Mouse (Mus musculus): ENCODE results near the gene Med15. TPM values are rescaled to one million over a fixed set of nuclear protein-coding genes. Genes with fewer than 3 reads are reported as not detected.

Gene Med15
- polyA plus RNA-seq, 1 experiment from 2014 or later, result 47.1 TPM

GRCm38 (mm10) chr16:17759813-17760321 is 27.2 kb upstream of the Med15 start:
- Histone ChIP-seq H3K9me3 (ENCODE audit: control insufficient read depth, low read length) (no peaks in the 10 kb centered on the region), H3K36me3 (ENCODE audit: control insufficient read depth, insufficient read depth, low read length) (peaks cover 5% of the 10 kb centered on the region), H3K27me3 (ENCODE audit: control insufficient read depth, insufficient read depth, low read depth, low read length) (no peaks in the 10 kb centered on the region), H3K4me1 (replicated peaks; ENCODE audit: control insufficient read depth, insufficient read depth, low read length) (peaks cover 12% of the 10 kb centered on the region), H3K4me3 (ENCODE audit: low read length) (peak overlapping the region; percentile 71), H3K9ac (ENCODE audit: low read length) (peak overlapping the region; percentile 87), H3K27ac (ENCODE audit: low read length) (peak overlapping the region; percentile 71), H3K4me2 (ENCODE audit: low read depth, low read length) (peak overlapping the region; percentile 98)
- WGBS, result 2% methylated on average over 44 of the region's 54 CpGs
- peak; percentile 63 for ATAC-seq (ENCODE audit: low read depth)

- Histone ChIP-seq H3K4me3 (ENCODE audit: low read length) (peak within 1 kb of the TSS; percentile 71), H3K27ac (ENCODE audit: low read length) (peak within 1 kb of the TSS; percentile 71), H3K36me3 (ENCODE audit: control insufficient read depth, insufficient read depth, low read length) (peaks cover 2% of the 10 kb centered on the region; the same call in 1 of the 2 replicates), H3K27me3 (ENCODE audit: control insufficient read depth, insufficient read depth, low read depth, low read length) (no peaks in the 10 kb centered on the region), H3K4me2 (ENCODE audit: low read depth, low read length) (peak within 1 kb of the TSS; percentile 98), H3K4me1 (replicated peaks; ENCODE audit: control insufficient read depth, insufficient read depth, low read length) (peaks cover 12% of the 10 kb centered on the region), H3K9ac (ENCODE audit: low read length) (peak within 1 kb of the TSS; percentile 87), H3K9me3 (ENCODE audit: control insufficient read depth, low read length) (no peaks in the 10 kb centered on the region)
- 2% methylated on average over 25 of the region's 28 CpGs for WGBS
- ATAC-seq (ENCODE audit: low read depth), result peak; percentile 98
Observed at GRCm38 (mm10) chr16:17759344-17759773, 26.7 kb upstream of the Med15 start, which contains the start of gene Klhl22. Klhl22 (plus strand) TSS chr16:17759618.

GRCm38 (mm10) chr16:17758902-17759301 is 26.2 kb upstream of the Med15 start:
- H3K27me3 ChIP-seq (ENCODE audit: control insufficient read depth, insufficient read depth, low read depth, low read length), result no peaks in the 10 kb centered on the region
- ATAC-seq (ENCODE audit: low read depth), result peak; percentile 15
- peak overlapping the region; percentile 87 for H3K9ac ChIP-seq (ENCODE audit: low read length)
- H3K4me1 ChIP-seq (replicated peaks; ENCODE audit: control insufficient read depth, insufficient read depth, low read length), result peaks cover 12% of the 10 kb centered on the region
- peak overlapping the region; percentile 98 for H3K4me2 ChIP-seq (ENCODE audit: low read depth, low read length)
- peak overlapping the region; percentile 71 for H3K4me3 ChIP-seq (ENCODE audit: low read length)
- WGBS, result 28% methylated on average over 9 of the region's 9 CpGs
- H3K36me3 ChIP-seq (ENCODE audit: control insufficient read depth, insufficient read depth, low read length), result no peaks in the 10 kb centered on the region
- H3K27ac ChIP-seq (ENCODE audit: low read length), result peak overlapping the region; percentile 31; the same call in 1 of the 2 replicates
- no peaks in the 10 kb centered on the region for H3K9me3 ChIP-seq (ENCODE audit: control insufficient read depth, low read length)

GRCm38 (mm10) chr16:17757756-17758155 is 25.1 kb upstream of the Med15 start:
- Histone ChIP-seq H3K4me2 (ENCODE audit: low read depth, low read length) (no peak overlapping the region), H3K36me3 (ENCODE audit: control insufficient read depth, insufficient read depth, low read length) (no peaks in the 10 kb centered on the region)
- no peak for ATAC-seq (ENCODE audit: low read depth)

GRCm38 (mm10) chr16:17753686-17754085 is 21.0 kb upstream of the Med15 start:
- Histone ChIP-seq H3K27ac (ENCODE audit: low read length) (no peak overlapping the region), H3K9me3 (ENCODE audit: control insufficient read depth, low read length) (no peaks in the 10 kb centered on the region), H3K4me3 (ENCODE audit: low read length) (no peak overlapping the region), H3K36me3 (ENCODE audit: control insufficient read depth, insufficient read depth, low read length) (no peaks in the 10 kb centered on the region), H3K27me3 (ENCODE audit: control insufficient read depth, insufficient read depth, low read depth, low read length) (no peaks in the 10 kb centered on the region), H3K4me2 (ENCODE audit: low read depth, low read length) (no peak overlapping the region), H3K9ac (ENCODE audit: low read length) (no peak overlapping the region), H3K4me1 (replicated peaks; ENCODE audit: control insufficient read depth, insufficient read depth, low read length) (peaks cover 5% of the 10 kb centered on the region)
- 63% methylated on average over 1 of the region's 1 CpGs for WGBS
- no peak for ATAC-seq (ENCODE audit: low read depth)

More at GRCm38 (mm10) chr16:17757756-17758155, 25.1 kb upstream of the Med15 start:
- H3K27ac ChIP-seq (ENCODE audit: low read length), result no peak overlapping the region
- peaks cover 14% of the 10 kb centered on the region for H3K4me1 ChIP-seq (replicated peaks; ENCODE audit: control insufficient read depth, insufficient read depth, low read length)
- 92% methylated on average over 1 of the region's 1 CpGs for WGBS
- H3K9me3 ChIP-seq (ENCODE audit: control insufficient read depth, low read length), result no peaks in the 10 kb centered on the region
- no peak overlapping the region for H3K4me3 ChIP-seq (ENCODE audit: low read length)
- no peaks in the 10 kb centered on the region for H3K27me3 ChIP-seq (ENCODE audit: control insufficient read depth, insufficient read depth, low read depth, low read length)
- no peak overlapping the region for H3K9ac ChIP-seq (ENCODE audit: low read length)

GRCm38 (mm10) chr16:17753001-17753400 is 20.3 kb upstream of the Med15 start:
- Histone ChIP-seq H3K27ac (ENCODE audit: low read length) (peak overlapping the region; percentile 55), H3K4me3 (ENCODE audit: low read length) (no peak overlapping the region), H3K4me1 (replicated peaks; ENCODE audit: control insufficient read depth, insufficient read depth, low read length) (peaks cover 4% of the 10 kb centered on the region; the same call in 1 of the 2 replicates), H3K9me3 (ENCODE audit: control insufficient read depth, low read length) (no peaks in the 10 kb centered on the region), H3K36me3 (ENCODE audit: control insufficient read depth, insufficient read depth, low read length) (no peaks in the 10 kb centered on the region), H3K4me2 (ENCODE audit: low read depth, low read length) (no peak overlapping the region), H3K27me3 (ENCODE audit: control insufficient read depth, insufficient read depth, low read depth, low read length) (no peaks in the 10 kb centered on the region), H3K9ac (ENCODE audit: low read length) (no peak overlapping the region)
- 13% methylated on average over 3 of the region's 3 CpGs for WGBS
- peak; percentile 79 for ATAC-seq (ENCODE audit: low read depth)

GRCm38 (mm10) chr16:17745067-17745466 is 12.4 kb upstream of the Med15 start:
- no peak overlapping the region for H3K27ac ChIP-seq (ENCODE audit: low read length)
- peaks cover 4% of the 10 kb centered on the region for H3K4me1 ChIP-seq (replicated peaks; ENCODE audit: control insufficient read depth, insufficient read depth, low read length)
- WGBS, result 70% methylated on average over 2 of the region's 2 CpGs
- H3K27me3 ChIP-seq (ENCODE audit: control insufficient read depth, insufficient read depth, low read depth, low read length), result no peaks in the 10 kb centered on the region
- no peak overlapping the region for H3K4me3 ChIP-seq (ENCODE audit: low read length)
- H3K9me3 ChIP-seq (ENCODE audit: control insufficient read depth, low read length), result no peaks in the 10 kb centered on the region; the same call in 1 of the 2 replicates
- no peaks in the 10 kb centered on the region for H3K36me3 ChIP-seq (ENCODE audit: control insufficient read depth, insufficient read depth, low read length)
- H3K9ac ChIP-seq (ENCODE audit: low read length), result no peak overlapping the region
- no peak for ATAC-seq (ENCODE audit: low read depth)
- no peak overlapping the region for H3K4me2 ChIP-seq (ENCODE audit: low read depth, low read length)

GRCm38 (mm10) chr16:17744536-17744935 is 11.8 kb upstream of the Med15 start:
- Histone ChIP-seq H3K36me3 (ENCODE audit: control insufficient read depth, insufficient read depth, low read length) (no peaks in the 10 kb centered on the region), H3K27ac (ENCODE audit: low read length) (no peak overlapping the region), H3K9me3 (ENCODE audit: control insufficient read depth, low read length) (no peaks in the 10 kb centered on the region; the same call in 1 of the 2 replicates), H3K27me3 (ENCODE audit: control insufficient read depth, insufficient read depth, low read depth, low read length) (no peaks in the 10 kb centered on the region), H3K9ac (ENCODE audit: low read length) (no peak overlapping the region), H3K4me1 (replicated peaks; ENCODE audit: control insufficient read depth, insufficient read depth, low read length) (peaks cover 4% of the 10 kb centered on the region), H3K4me2 (ENCODE audit: low read depth, low read length) (no peak overlapping the region), H3K4me3 (ENCODE audit: low read length) (no peak overlapping the region)
- ATAC-seq (ENCODE audit: low read depth), result no peak
- 0% methylated on average over 1 of the region's 1 CpGs for WGBS

- H3K27ac ChIP-seq (ENCODE audit: low read length), result peak overlapping the region; percentile 79
- ATAC-seq (ENCODE audit: low read depth), result peak; percentile 65
- H3K4me1 ChIP-seq (replicated peaks; ENCODE audit: control insufficient read depth, insufficient read depth, low read length), result peaks cover 4% of the 10 kb centered on the region
- H3K4me3 ChIP-seq (ENCODE audit: low read length), result no peak overlapping the region
- H3K36me3 ChIP-seq (ENCODE audit: control insufficient read depth, insufficient read depth, low read length), result no peaks in the 10 kb centered on the region
- H3K9me3 ChIP-seq (ENCODE audit: control insufficient read depth, low read length), result no peaks in the 10 kb centered on the region; the same call in 1 of the 2 replicates
- peak overlapping the region; percentile 35; the same call in 1 of the 2 replicates for H3K9ac ChIP-seq (ENCODE audit: low read length)
- no peak overlapping the region for H3K4me2 ChIP-seq (ENCODE audit: low read depth, low read length)
- no peaks in the 10 kb centered on the region for H3K27me3 ChIP-seq (ENCODE audit: control insufficient read depth, insufficient read depth, low read depth, low read length)
- WGBS, result 30% methylated on average over 4 of the region's 4 CpGs
Observed at GRCm38 (mm10) chr16:17743279-17743678, 10.6 kb upstream of the Med15 start.
